In genomic region chr7:44958208-44958607, GRCm38 (mm10) we compare ENCODE assay signal across 8 mouse cellular contexts. TPM values are rescaled to one million over a fixed set of nuclear protein-coding genes. Genes with fewer than 3 reads are reported as not detected.
A peak's percentile ranks its signal among the peaks of the same experiment; 100 is the strongest.
DNase-seq lines count a peak whose midpoint lies in the region; ATAC-seq and TF ChIP-seq lines count a peak whose summit lies in the region.

No protein-coding gene starts in this region.

- H3K36me3 ChIP-seq in forebrain, postnatal 0 days (ENCODE audit: insufficient read depth) = peaks cover 40% of the 10 kb centered on the region
- H3K36me3 ChIP-seq in forebrain, embryonic 11.5 days (ENCODE audit: control insufficient read depth, insufficient read depth, low read length) = no peaks in the 10 kb centered on the region
- peaks cover 41% of the 10 kb centered on the region for H3K36me3 ChIP-seq in midbrain, embryonic 10.5 days
- H3K36me3 ChIP-seq in midbrain, embryonic 16.5 days (ENCODE audit: control insufficient read depth, insufficient read depth, low read length) = peaks cover 11% of the 10 kb centered on the region
- H3K36me3 ChIP-seq in forebrain, embryonic 15.5 days = peaks cover 39% of the 10 kb centered on the region

- no peaks in the 10 kb centered on the region for H3K9me3 ChIP-seq in forebrain, postnatal 0 days (ENCODE audit: low read length)
- no peaks in the 10 kb centered on the region for H3K9me3 ChIP-seq in forebrain, embryonic 11.5 days (ENCODE audit: control insufficient read depth, low read length)
- H3K9me3 ChIP-seq in midbrain, embryonic 10.5 days (replicated peaks) = no peaks in the 10 kb centered on the region
- H3K9me3 ChIP-seq in midbrain, embryonic 16.5 days (replicated peaks; ENCODE audit: control insufficient read depth, low read length, poor library complexity, severe bottlenecking) = no peaks in the 10 kb centered on the region
- no peaks in the 10 kb centered on the region for H3K9me3 ChIP-seq in forebrain, embryonic 15.5 days

- peak; percentile 40; the same call in 1 of the 2 replicates for ATAC-seq in forebrain, postnatal 0 days
- ATAC-seq in forebrain, embryonic 11.5 days (replicated peaks; ENCODE audit: low FRiP score) = no peak
- ATAC-seq in midbrain, embryonic 16.5 days = no peak; the same call in 1 of the 2 replicates
- ATAC-seq in forebrain, embryonic 15.5 days (replicated peaks) = no peak

- H3K4me2 ChIP-seq in forebrain, postnatal 0 days (ENCODE audit: low read depth) = no peak overlapping the region
- H3K4me2 ChIP-seq in forebrain, embryonic 11.5 days (ENCODE audit: low read depth, low read length, severe bottlenecking) = no peak overlapping the region
- H3K4me2 ChIP-seq in midbrain, embryonic 16.5 days (ENCODE audit: low read length) = no peak overlapping the region
- no peak overlapping the region for H3K4me2 ChIP-seq in forebrain, embryonic 15.5 days (replicated peaks)

- no peak overlapping the region for H3K27ac ChIP-seq in forebrain, postnatal 0 days (ENCODE audit: low read depth, low read length)
- H3K27ac ChIP-seq in forebrain, embryonic 11.5 days (ENCODE audit: low read depth, low read length) = no peak overlapping the region
- 0 out of 2 replicates have a peak overlapping the region, but pooled peaks have one; percentile 9 for H3K27ac ChIP-seq in midbrain, embryonic 10.5 days (replicated peaks)
- no peak overlapping the region for H3K27ac ChIP-seq in midbrain, embryonic 16.5 days (ENCODE audit: low read length)
- no peak overlapping the region for H3K27ac ChIP-seq in forebrain, embryonic 15.5 days (replicated peaks)

- peak; percentile 63 for DNase-seq in forebrain, postnatal 0 days
- DNase-seq in forebrain, embryonic 11.5 days (ENCODE audit: low spot score) = no peak
- DNase-seq in midbrain, embryonic 10.5 days (ENCODE audit: low spot score) = no peak
- DNase-seq in adipocyte (ENCODE audit: low spot score) = peak; percentile 59
- DNase-seq in kidney, postnatal 36 days = peak; percentile 65 to 76
- DNase-seq in thymus, postnatal 14 days = peak; percentile 34

- H3K4me3 ChIP-seq in forebrain, postnatal 0 days (ENCODE audit: low read depth, low read length) = no peak overlapping the region
- no peak overlapping the region for H3K4me3 ChIP-seq in forebrain, embryonic 11.5 days (ENCODE audit: low read depth, low read length)
- no peak overlapping the region; the same call in 1 of the 2 replicates for H3K4me3 ChIP-seq in midbrain, embryonic 10.5 days
- H3K4me3 ChIP-seq in midbrain, embryonic 16.5 days (ENCODE audit: low read depth, low read length) = no peak overlapping the region
- no peak overlapping the region for H3K4me3 ChIP-seq in forebrain, embryonic 15.5 days

- no peaks in the 10 kb centered on the region for H3K4me1 ChIP-seq in forebrain, postnatal 0 days (ENCODE audit: insufficient read depth)
- H3K4me1 ChIP-seq in forebrain, embryonic 11.5 days (replicated peaks; ENCODE audit: control insufficient read depth, insufficient read depth, low read length) = no peaks in the 10 kb centered on the region
- peaks cover 8% of the 10 kb centered on the region; the same call in 1 of the 2 replicates for H3K4me1 ChIP-seq in midbrain, embryonic 10.5 days
- H3K4me1 ChIP-seq in midbrain, embryonic 16.5 days (ENCODE audit: control insufficient read depth, insufficient read depth, low read length) = no peaks in the 10 kb centered on the region
- no peaks in the 10 kb centered on the region for H3K4me1 ChIP-seq in forebrain, embryonic 15.5 days

- 52% methylated on average over 7 of the region's 7 CpGs for WGBS in forebrain, postnatal 0 days
- 66% methylated on average over 7 of the region's 7 CpGs for WGBS in forebrain, embryonic 11.5 days
- WGBS in midbrain, embryonic 10.5 days = 65% methylated on average over 7 of the region's 7 CpGs
- 58% methylated on average over 7 of the region's 7 CpGs for WGBS in midbrain, embryonic 16.5 days
- 55% methylated on average over 7 of the region's 7 CpGs for WGBS in forebrain, embryonic 15.5 days

- TF ChIP-seq CTCF in forebrain, postnatal 0 days (IDR thresholded peaks at IDR 0.05; ENCODE audit: low read depth) = peak; percentile 75

- no peak overlapping the region for H3K9ac ChIP-seq in forebrain, postnatal 0 days
- no peak overlapping the region for H3K9ac ChIP-seq in forebrain, embryonic 11.5 days (ENCODE audit: low read length)
- no peak overlapping the region for H3K9ac ChIP-seq in midbrain, embryonic 16.5 days (ENCODE audit: low read depth, low read length)
- H3K9ac ChIP-seq in forebrain, embryonic 15.5 days (replicated peaks) = no peak overlapping the region

- no peaks in the 10 kb centered on the region for H3K27me3 ChIP-seq in forebrain, postnatal 0 days (ENCODE audit: insufficient read depth, low read length)
- H3K27me3 ChIP-seq in forebrain, embryonic 11.5 days (ENCODE audit: control insufficient read depth, insufficient read depth, low read length) = no peaks in the 10 kb centered on the region
- 0 out of 2 replicates have a peak, but pooled peaks cover 8% of the 10 kb centered on the region for H3K27me3 ChIP-seq in midbrain, embryonic 10.5 days (ENCODE audit: low read depth, poor library complexity, severe bottlenecking)
- no peaks in the 10 kb centered on the region for H3K27me3 ChIP-seq in midbrain, embryonic 16.5 days (ENCODE audit: control insufficient read depth, insufficient read depth, low read depth, low read length)
- 0 out of 2 replicates have a peak, but pooled peaks cover 4% of the 10 kb centered on the region for H3K27me3 ChIP-seq in forebrain, embryonic 15.5 days

RNA-seq across cellular contexts. Expression of gene Tsks, which starts 15.2 kb away (rescaled TPM):
- total RNA-seq in forebrain, postnatal 0 days (2014; rRNA removed) = not detected in 2 replicates
- polyA plus RNA-seq in forebrain, postnatal 0 days (2015; fragmentation: Nextera tagmentation; extraction: Ambion mirVana) = 0.18 TPM in 1 of 2 replicates, not detected in the other
- 0.23 TPM in 1 of 2 replicates, not detected in the other for polyA plus RNA-seq in forebrain, embryonic 11.5 days (2014; fragmentation: Nextera tagmentation; extraction: Ambion mirVana)
- 0.11 and 0.14 TPM in 2 replicates for polyA plus RNA-seq in midbrain, embryonic 10.5 days (2016; fragmentation: Nextera tagmentation; extraction: Ambion mirVana)
- polyA plus RNA-seq in midbrain, embryonic 16.5 days (2015; fragmentation: Nextera tagmentation; extraction: Ambion mirVana) = 0.10 and 0.25 TPM in 2 replicates
- polyA plus RNA-seq in forebrain, embryonic 15.5 days (2015; fragmentation: Nextera tagmentation; extraction: Ambion mirVana) = not detected in 2 replicates

RNA-seq across cellular contexts. Expression of gene Cpt1c, which starts 16.4 kb away (rescaled TPM):
- 71.9 and 73.1 TPM in 2 replicates for total RNA-seq in forebrain, postnatal 0 days (2014; rRNA removed)
- 34.3 and 49.6 TPM in 2 replicates for polyA plus RNA-seq in forebrain, postnatal 0 days (2015; fragmentation: Nextera tagmentation; extraction: Ambion mirVana)
- 26.3 and 27.2 TPM in 2 replicates for polyA plus RNA-seq in forebrain, embryonic 11.5 days (2014; fragmentation: Nextera tagmentation; extraction: Ambion mirVana)
- 22.3 and 26.8 TPM in 2 replicates for polyA plus RNA-seq in midbrain, embryonic 10.5 days (2016; fragmentation: Nextera tagmentation; extraction: Ambion mirVana)
- 58.4 and 63.1 TPM in 2 replicates for polyA plus RNA-seq in midbrain, embryonic 16.5 days (2015; fragmentation: Nextera tagmentation; extraction: Ambion mirVana)
- polyA plus RNA-seq in forebrain, embryonic 15.5 days (2015; fragmentation: Nextera tagmentation; extraction: Ambion mirVana) = 48.2 and 51.6 TPM in 2 replicates

RNA-seq across cellular contexts. Expression of gene Prmt1, which starts 28.2 kb away (rescaled TPM):
- 208 and 220 TPM in 2 replicates for total RNA-seq in forebrain, postnatal 0 days (2014; rRNA removed)
- 598 and 639 TPM in 2 replicates for polyA plus RNA-seq in forebrain, postnatal 0 days (2015; fragmentation: Nextera tagmentation; extraction: Ambion mirVana)
- polyA plus RNA-seq in forebrain, embryonic 11.5 days (2014; fragmentation: Nextera tagmentation; extraction: Ambion mirVana) = 286 and 301 TPM in 2 replicates
- 908 and 945 TPM in 2 replicates for polyA plus RNA-seq in midbrain, embryonic 10.5 days (2016; fragmentation: Nextera tagmentation; extraction: Ambion mirVana)
- 671 and 697 TPM in 2 replicates for polyA plus RNA-seq in midbrain, embryonic 16.5 days (2015; fragmentation: Nextera tagmentation; extraction: Ambion mirVana)
- polyA plus RNA-seq in forebrain, embryonic 15.5 days (2015; fragmentation: Nextera tagmentation; extraction: Ambion mirVana) = 703 and 728 TPM in 2 replicates

RNA-seq across cellular contexts. Expression of gene Ap2a1, which starts 28.9 kb away (rescaled TPM):
- 140 and 175 TPM in 2 replicates for total RNA-seq in forebrain, postnatal 0 days (2014; rRNA removed)
- polyA plus RNA-seq in forebrain, postnatal 0 days (2015; fragmentation: Nextera tagmentation; extraction: Ambion mirVana) = 101 and 113 TPM in 2 replicates
- 88.8 and 93.4 TPM in 2 replicates for polyA plus RNA-seq in forebrain, embryonic 11.5 days (2014; fragmentation: Nextera tagmentation; extraction: Ambion mirVana)
- polyA plus RNA-seq in midbrain, embryonic 10.5 days (2016; fragmentation: Nextera tagmentation; extraction: Ambion mirVana) = 74.2 and 77.0 TPM in 2 replicates
- 122 and 136 TPM in 2 replicates for polyA plus RNA-seq in midbrain, embryonic 16.5 days (2015; fragmentation: Nextera tagmentation; extraction: Ambion mirVana)
- polyA plus RNA-seq in forebrain, embryonic 15.5 days (2015; fragmentation: Nextera tagmentation; extraction: Ambion mirVana) = 105 and 107 TPM in 2 replicates

RNA-seq across cellular contexts. Expression of gene Irf3, which starts 39.2 kb away (rescaled TPM):
- 39.3 and 39.7 TPM in 2 replicates for total RNA-seq in forebrain, postnatal 0 days (2014; rRNA removed)
- polyA plus RNA-seq in forebrain, postnatal 0 days (2015; fragmentation: Nextera tagmentation; extraction: Ambion mirVana) = 23.1 and 24.0 TPM in 2 replicates
- 75.3 and 86.0 TPM in 2 replicates for polyA plus RNA-seq in forebrain, embryonic 11.5 days (2014; fragmentation: Nextera tagmentation; extraction: Ambion mirVana)
- 69.5 and 71.2 TPM in 2 replicates for polyA plus RNA-seq in midbrain, embryonic 10.5 days (2016; fragmentation: Nextera tagmentation; extraction: Ambion mirVana)
- polyA plus RNA-seq in midbrain, embryonic 16.5 days (2015; fragmentation: Nextera tagmentation; extraction: Ambion mirVana) = 52.3 and 53.6 TPM in 2 replicates
- polyA plus RNA-seq in forebrain, embryonic 15.5 days (2015; fragmentation: Nextera tagmentation; extraction: Ambion mirVana) = 62.6 and 66.6 TPM in 2 replicates

Comparison
In these comparisons a context has a peak if more than half of its experiments do, and no peak if none do; other contexts are left out.
1. DNase-seq: peak in forebrain, postnatal 0 days (single experiment), adipocyte (single experiment), kidney, postnatal 36 days (2 of 2) and thymus, postnatal 14 days (single experiment); none in forebrain, embryonic 11.5 days (single experiment) and midbrain, embryonic 10.5 days (single experiment).